Mouse (Mus musculus) neural tube, embryonic 14.5 days (tissue): ENCODE measurements around the gene G6pc3. TPM values are rescaled to one million over a fixed set of nuclear protein-coding genes. Genes with fewer than 3 reads are reported as not detected.

Source experiments
- ATAC-seq: fragments of 200-750 bp; cut with Nextera tagmentation; 2 replicates; pipeline ENCODE4 v1.8.0; 2017; ENCODE audit warnings: low read depth, mild to moderate bottlenecking, moderate TSS enrichment, moderate library complexity
- H3K27ac ChIP-seq: fragments of 300-500 bp; sonication (generic); 2 replicates; pipeline ENCODE4 v1.5.1; 2014; ENCODE audit warnings: low read depth, mild to moderate bottlenecking, control low read depth, low read length, moderate library complexity, mixed read lengths
- H3K27me3 ChIP-seq: fragments of 300-500 bp; sonication (generic); 2 replicates; pipeline ENCODE4 v1.6.1; 2014; ENCODE audit warnings: low read length; ENCODE audit not compliant: control insufficient read depth, insufficient read depth
- H3K36me3 ChIP-seq: fragments of 300-500 bp; sonication (generic); 2 replicates; pipeline ENCODE4 v1.6.1; 2014; ENCODE audit warnings: low read length, mixed read lengths; ENCODE audit not compliant: control insufficient read depth, insufficient read depth
- H3K4me1 ChIP-seq: fragments of 300-500 bp; sonication (generic); 2 replicates; pipeline ENCODE4 v1.6.1; 2014; ENCODE audit warnings: low read length; ENCODE audit not compliant: control insufficient read depth, insufficient read depth
- H3K4me2 ChIP-seq: fragments of 300-500 bp; sonication (generic); 2 replicates; pipeline ENCODE4 v1.6.1; 2014; ENCODE audit warnings: mild to moderate bottlenecking, low read depth, low read length, control low read depth
- H3K4me3 ChIP-seq: fragments of 300-500 bp; sonication (generic); 2 replicates; pipeline ENCODE4 v1.5.1; 2014; ENCODE audit warnings: low read depth, low read length, control low read depth, mixed read lengths
- H3K9ac ChIP-seq: fragments of 300-500 bp; sonication (generic); replicated peaks from 2 replicates; pipeline ENCODE4 v1.6.1; 2014; ENCODE audit warnings: low read depth, mild to moderate bottlenecking, control low read depth, low read length, mixed read lengths
- H3K9me3 ChIP-seq: fragments of 300-500 bp; sonication (generic); 2 replicates; pipeline ENCODE4 v1.6.1; 2016; ENCODE audit warnings: low read length; ENCODE audit not compliant: control insufficient read depth
- WGBS: fragments of 180-500 bp; shearing (Covaris S2); extraction: QIAGEN DNeasy Blood & Tissue Kit; methylation state at CpG from one replicate; pipeline ENCODE4 v1.1.7; 2014; 5-methylcytosine and 5-hydroxymethylcytosine counted together
- polyA plus RNA-seq: library from polyadenylated mRNA; unstranded; fragments of >200 nt; fragmentation: Nextera tagmentation; extraction: Ambion mirVana; gene quantifications from 2 replicates; pipeline ENCODE4 v1.2.1, GENCODE M21; 2014

G6pc3 gene
- polyA plus RNA-seq, 1 experiment from 2014 or later: 42.5 TPM

DNA sequence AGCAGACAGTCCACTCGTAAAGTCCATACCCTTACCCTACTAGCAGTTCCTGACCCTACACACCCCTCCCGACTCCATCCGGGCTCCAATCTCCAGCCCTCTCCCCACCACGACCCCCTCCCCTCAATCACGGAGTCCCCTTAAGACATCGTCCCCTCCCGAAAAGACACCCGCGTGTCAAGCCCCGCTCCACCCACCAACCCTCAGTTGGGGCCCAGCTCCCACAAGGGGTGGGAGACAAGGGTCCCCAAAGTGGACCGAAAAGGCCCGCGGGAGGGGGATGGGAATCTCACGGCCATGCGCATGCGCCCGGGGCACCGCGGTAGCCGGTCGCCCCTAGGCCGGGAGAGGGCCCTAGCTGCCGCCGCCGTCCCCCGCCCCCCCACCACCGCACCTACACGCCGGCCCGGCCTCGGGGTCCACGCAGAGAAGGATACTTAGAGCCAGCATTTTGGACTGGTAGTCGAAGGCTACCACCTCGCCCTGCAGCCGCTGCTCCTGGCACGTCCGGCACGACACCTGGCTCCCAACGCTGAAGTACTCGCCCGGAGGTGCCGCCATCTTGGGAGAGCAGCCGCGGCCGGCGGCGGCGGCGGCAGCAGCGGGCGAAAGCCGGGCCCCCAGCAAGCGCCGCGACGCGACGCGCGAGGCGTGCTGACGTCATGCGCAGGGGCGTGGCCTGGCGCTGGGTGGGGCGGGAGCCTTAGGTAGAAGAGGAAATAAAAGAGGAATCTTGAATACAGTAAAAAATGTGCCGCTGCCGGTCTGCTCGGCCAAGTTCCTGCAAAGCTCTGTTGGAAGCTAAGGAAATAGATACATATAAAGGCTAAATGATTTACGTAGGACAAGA is 4.5 kb upstream of the G6pc3 start, which contains the start of gene Lsm12:
Gene Lsm12 (minus strand): TSS at position 651 of the 850 bp plus-strand sequence.
- Histone ChIP-seq H3K36me3 (peaks cover 17% of the 10 kb centered on the region), H3K4me3 (peak within 1 kb of the TSS; percentile 78), H3K4me2 (peak within 1 kb of the TSS; percentile 72), H3K27ac (peak within 1 kb of the TSS; percentile 96), H3K4me1 (peaks cover 5% of the 10 kb centered on the region), H3K9me3 (no peaks in the 10 kb centered on the region), H3K9ac (peak within 1 kb of the TSS; percentile 90), H3K27me3 (no peaks in the 10 kb centered on the region)
- ATAC-seq: peak; percentile 86
- WGBS: under 1% methylated on average over 69 of the region's 70 CpGs

DNA sequence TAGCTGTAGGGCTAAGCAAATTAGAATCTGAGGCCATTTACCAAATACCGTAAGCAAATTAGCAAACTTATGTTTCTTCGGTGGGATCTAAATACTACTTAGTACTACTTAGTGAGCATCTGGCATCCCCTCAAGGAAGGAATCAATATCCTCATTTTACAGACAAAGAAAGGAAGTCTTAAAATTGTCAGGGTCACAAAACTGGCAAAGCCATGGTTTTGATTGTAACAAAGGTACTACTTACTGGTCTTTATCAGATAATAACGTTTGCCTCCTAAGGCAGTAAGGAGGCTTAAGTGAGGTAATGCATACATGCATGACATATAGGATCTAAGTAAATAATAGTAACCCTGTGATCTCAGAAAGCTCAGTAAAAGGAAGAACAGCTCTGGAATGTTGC is 3.7 kb upstream of the G6pc3 start:
- Histone ChIP-seq H3K4me2 (peak overlapping the region; percentile 72), H3K36me3 (peaks cover 15% of the 10 kb centered on the region), H3K9me3 (no peaks in the 10 kb centered on the region), H3K4me3 (peak overlapping the region; percentile 78; the same call in 1 of the 2 replicates), H3K4me1 (peaks cover 5% of the 10 kb centered on the region), H3K27ac (peak overlapping the region; percentile 96; the same call in 1 of the 2 replicates), H3K27me3 (no peaks in the 10 kb centered on the region), H3K9ac (peak overlapping the region; percentile 90; the same call in 1 of the 2 replicates)
- no peak for ATAC-seq
- WGBS: 53% methylated on average over 3 of the region's 3 CpGs

DNA sequence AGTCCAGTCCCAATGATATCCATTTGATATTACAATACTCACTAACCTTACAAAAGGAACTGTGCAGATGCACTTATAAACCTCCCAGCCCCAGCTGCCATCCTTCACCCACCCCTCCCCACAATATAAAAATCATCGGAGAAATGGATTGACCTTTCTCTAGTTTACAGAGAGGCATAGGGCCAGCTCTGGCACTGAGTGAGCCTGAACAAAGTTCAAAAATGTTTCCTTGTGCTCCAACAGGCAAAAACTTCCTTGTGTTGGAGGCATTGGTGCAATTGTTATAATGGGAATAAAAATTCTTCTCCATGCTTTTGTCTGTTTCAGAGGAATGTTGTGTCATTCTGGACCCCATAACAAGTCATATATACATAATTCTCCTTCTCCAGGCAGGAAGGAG is 3.2 kb upstream of the G6pc3 start:
- no peak overlapping the region; the same call in 1 of the 2 replicates for H3K27ac ChIP-seq
- WGBS: 81% methylated on average over 1 of the region's 1 CpGs
- H3K9me3 ChIP-seq: no peaks in the 10 kb centered on the region
- no peaks in the 10 kb centered on the region for H3K27me3 ChIP-seq
- H3K36me3 ChIP-seq: peaks cover 10% of the 10 kb centered on the region
- no peak overlapping the region for H3K4me2 ChIP-seq
- peaks cover 10% of the 10 kb centered on the region for H3K4me1 ChIP-seq
- H3K4me3 ChIP-seq: no peak overlapping the region
- no peak overlapping the region for H3K9ac ChIP-seq
- no peak for ATAC-seq

DNA sequence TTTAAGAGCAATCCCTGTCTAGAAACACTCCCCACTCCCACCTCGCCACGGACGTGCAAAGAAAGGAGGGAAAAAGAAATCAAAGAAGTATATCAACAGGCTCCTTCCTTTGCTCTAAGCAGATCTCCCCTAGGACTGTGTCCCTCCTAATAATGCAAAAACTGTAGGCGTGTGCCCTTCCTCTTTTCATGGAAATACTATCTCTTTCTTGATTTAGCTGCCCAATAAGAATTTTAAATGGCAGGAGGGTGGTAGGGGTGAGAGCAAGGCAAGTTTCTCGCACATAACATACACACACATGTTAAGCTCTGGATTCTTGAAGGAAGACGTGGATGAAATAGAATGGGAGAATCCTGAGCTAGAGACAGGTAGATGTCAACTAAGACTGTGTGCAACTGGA is 440 bp upstream of the G6pc3 start:
- peak overlapping the region; percentile 65 for H3K9ac ChIP-seq
- 0 out of 2 replicates have a peak overlapping the region, but pooled peaks have one; percentile 10 for H3K27ac ChIP-seq
- H3K4me3 ChIP-seq: peak overlapping the region; percentile 59
- peaks cover 10% of the 10 kb centered on the region for H3K4me1 ChIP-seq
- peak overlapping the region; percentile 54 for H3K4me2 ChIP-seq
- no peaks in the 10 kb centered on the region for H3K27me3 ChIP-seq
- no peak for ATAC-seq
- no peaks in the 10 kb centered on the region for H3K9me3 ChIP-seq
- H3K36me3 ChIP-seq: no peaks in the 10 kb centered on the region; the same call in 1 of the 2 replicates
- 75% methylated on average over 6 of the region's 6 CpGs for WGBS

DNA sequence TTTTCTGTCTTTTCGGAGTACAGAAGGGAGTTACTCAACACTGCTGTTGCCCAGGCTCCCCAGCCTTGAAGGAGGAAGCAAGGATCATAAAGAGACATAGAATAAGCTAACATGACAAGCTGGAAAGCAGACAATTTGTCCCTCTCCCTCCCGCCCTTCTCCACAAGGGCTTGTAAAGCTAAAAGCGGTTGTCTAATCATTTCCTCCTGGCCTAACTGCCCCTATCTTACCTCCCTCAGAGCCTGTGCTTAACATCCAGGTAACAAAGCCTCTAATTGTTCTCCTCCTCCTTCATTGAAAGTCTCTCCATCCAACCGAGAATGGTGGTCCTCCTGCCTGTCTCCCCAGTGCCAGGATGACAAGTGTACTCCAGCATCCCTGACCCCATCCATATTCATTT is 1.4 kb downstream of the G6pc3 start:
- 33% methylated on average over 4 of the region's 4 CpGs for WGBS
- ATAC-seq: no peak
- H3K9ac ChIP-seq: no peak overlapping the region

DNA sequence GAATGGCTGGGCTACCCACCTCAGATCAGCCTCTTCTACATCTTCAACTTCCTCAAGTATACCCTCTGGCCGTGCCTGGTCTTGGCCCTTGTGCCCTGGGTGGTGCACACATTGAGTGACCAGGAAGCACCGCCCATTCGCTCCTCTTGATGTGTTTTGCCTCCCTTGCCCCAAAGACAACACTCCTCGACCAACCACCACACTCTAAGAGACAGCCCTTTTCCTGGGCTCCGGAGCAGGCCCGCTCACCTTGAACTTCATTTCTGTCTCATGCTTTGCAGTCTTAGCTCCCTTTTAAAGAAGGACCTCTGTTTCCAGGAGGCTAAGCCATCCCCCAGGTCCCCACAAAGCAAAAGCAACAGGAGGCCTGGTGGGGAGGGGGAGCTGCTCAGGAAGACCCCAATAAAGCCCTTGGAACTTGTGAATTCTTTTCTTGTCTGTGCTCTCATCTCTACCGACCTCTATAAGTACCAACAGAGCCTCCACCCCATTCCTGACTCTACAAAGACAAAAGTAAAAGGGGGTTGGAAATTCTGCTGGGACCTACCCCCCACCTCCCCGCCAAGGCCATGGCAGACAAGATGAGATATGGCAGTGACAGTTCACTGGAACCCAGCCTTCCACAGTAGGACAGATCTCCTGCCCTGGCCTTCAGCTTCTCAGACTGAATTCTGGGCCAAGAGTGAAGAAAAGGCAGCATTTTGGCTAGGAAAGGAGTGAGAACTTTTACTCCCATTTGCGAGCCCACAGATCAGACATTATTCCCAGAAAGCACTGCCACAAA is 4.4 kb downstream of the G6pc3 start:
- no peak overlapping the region for H3K9ac ChIP-seq
- no peak overlapping the region for H3K4me2 ChIP-seq
- H3K9me3 ChIP-seq: no peaks in the 10 kb centered on the region
- no peak overlapping the region for H3K4me3 ChIP-seq
- no peak for ATAC-seq
- WGBS: 81% methylated on average over 9 of the region's 9 CpGs
- H3K36me3 ChIP-seq: peaks cover 37% of the 10 kb centered on the region
- no peaks in the 10 kb centered on the region for H3K27me3 ChIP-seq
- H3K4me1 ChIP-seq: peaks cover 6% of the 10 kb centered on the region
- no peak overlapping the region for H3K27ac ChIP-seq

More for the DNA sequence above, 1.4 kb downstream of the G6pc3 start:
- H3K4me3 ChIP-seq: no peak overlapping the region
- H3K27me3 ChIP-seq: no peaks in the 10 kb centered on the region
- no peak overlapping the region for H3K27ac ChIP-seq
- H3K9me3 ChIP-seq: no peaks in the 10 kb centered on the region
- H3K4me2 ChIP-seq: peak overlapping the region; percentile 54; the same call in 1 of the 2 replicates
- peaks cover 9% of the 10 kb centered on the region for H3K36me3 ChIP-seq
- peaks cover 6% of the 10 kb centered on the region for H3K4me1 ChIP-seq

DNA sequence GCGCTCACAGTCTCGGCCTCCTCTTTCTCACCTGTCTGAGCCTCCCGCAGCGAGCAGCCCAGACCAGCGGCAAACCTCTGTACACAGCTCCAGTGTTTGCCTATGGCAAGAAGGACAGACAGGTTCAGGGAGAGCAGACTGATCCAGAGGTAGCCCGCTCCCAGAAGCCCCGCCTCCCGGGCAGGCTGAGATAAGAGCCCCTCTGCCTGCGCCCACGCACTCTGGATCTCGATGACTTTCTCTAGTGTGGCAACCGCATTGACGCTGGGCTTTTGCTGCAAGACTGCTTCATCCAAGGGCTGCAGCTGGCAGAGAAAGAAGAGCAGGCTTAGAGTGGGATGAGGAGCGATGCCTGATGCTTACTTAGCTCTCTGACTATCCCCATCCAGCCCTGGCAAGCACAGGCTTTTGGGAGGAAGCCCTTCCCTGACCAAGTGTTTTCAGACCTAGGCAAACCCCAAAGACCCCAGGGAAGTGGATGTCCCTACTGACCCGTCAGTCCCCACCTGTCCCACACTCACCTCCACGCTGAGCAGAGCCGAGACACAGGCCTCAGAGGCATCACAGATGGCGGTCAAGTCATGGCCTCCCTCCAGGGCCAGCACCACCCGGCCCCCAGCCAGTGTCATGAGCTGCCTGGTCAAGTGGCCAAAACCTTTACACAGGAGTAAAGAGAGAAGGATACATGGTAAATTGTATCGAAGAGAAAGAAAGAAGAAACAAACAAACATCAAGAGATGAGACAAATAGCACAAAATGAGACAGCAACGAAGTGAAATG is 6.8 kb downstream of the G6pc3 start:
- Histone ChIP-seq H3K27ac (no peak overlapping the region), H3K4me3 (no peak overlapping the region), H3K27me3 (no peaks in the 10 kb centered on the region), H3K36me3 (peaks cover 49% of the 10 kb centered on the region), H3K9ac (no peak overlapping the region), H3K4me1 (peaks cover 2% of the 10 kb centered on the region; the same call in 1 of the 2 replicates), H3K4me2 (no peak overlapping the region), H3K9me3 (no peaks in the 10 kb centered on the region)
- 95% methylated on average over 21 of the region's 21 CpGs for WGBS
- ATAC-seq: no peak

DNA sequence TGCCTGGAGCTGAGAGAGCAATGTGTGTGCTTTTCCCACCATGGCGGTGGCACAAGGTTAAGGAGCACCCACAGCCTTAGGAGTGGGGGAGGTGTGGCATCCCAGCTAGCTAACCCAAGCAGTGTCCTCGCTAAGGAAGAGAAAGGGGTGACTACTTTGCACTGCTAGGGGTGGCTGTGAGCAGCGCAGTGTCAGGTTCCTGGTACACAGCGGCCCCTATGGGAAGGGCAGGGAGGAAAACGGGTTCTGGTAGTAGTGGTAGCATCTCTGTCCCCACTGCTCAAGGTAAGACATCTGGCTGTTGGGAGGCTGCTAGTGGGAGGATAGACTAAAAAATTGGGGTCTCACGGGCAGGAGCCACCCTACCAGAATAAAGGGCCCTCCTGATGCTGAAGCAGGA is 8.8 kb downstream of the G6pc3 start:
- H3K27ac ChIP-seq: no peak overlapping the region
- no peaks in the 10 kb centered on the region for H3K4me1 ChIP-seq
- H3K9me3 ChIP-seq: no peaks in the 10 kb centered on the region
- H3K27me3 ChIP-seq: no peaks in the 10 kb centered on the region
- H3K4me3 ChIP-seq: no peak overlapping the region
- no peak overlapping the region for H3K9ac ChIP-seq
- WGBS: 70% methylated on average over 6 of the region's 6 CpGs
- no peak overlapping the region for H3K4me2 ChIP-seq
- ATAC-seq: no peak
- peaks cover 63% of the 10 kb centered on the region for H3K36me3 ChIP-seq
